Mouse (Mus musculus) liver, adult 2 months (tissue): Measurements from ENCODE around the gene Mta3. TPM values are rescaled to one million over a fixed set of nuclear protein-coding genes. Genes with fewer than 3 reads are reported as not detected.

Experiments
- DNase-seq: peaks from one replicate; pipeline ENCODE4 v3.0.0-alpha.2; 2011; ENCODE audit warnings: low read depth, low spot score; ENCODE audit errors: extremely low read depth
- H3K27ac ChIP-seq: fragments of 200-500 bp; replicated peaks from 2 replicates; pipeline ENCODE4 v1.5.1; 2012; ENCODE audit warnings: low read depth, mild to moderate bottlenecking, control low read depth, inconsistent platforms, low read length; ENCODE audit not compliant: insufficient read depth
- H3K27me3 ChIP-seq: fragments of 200-500 bp; 2 replicates; pipeline ENCODE4 v1.6.1; 2012; ENCODE audit warnings: mild to moderate bottlenecking, moderate library complexity, low read length, inconsistent platforms; ENCODE audit not compliant: control insufficient read depth, insufficient read depth
- H3K36me3 ChIP-seq: fragments of 200-500 bp; 2 replicates; pipeline ENCODE4 v1.6.1; 2012; ENCODE audit warnings: low read length, inconsistent platforms; ENCODE audit not compliant: control insufficient read depth, insufficient read depth
- H3K4me1 ChIP-seq: fragments of 200-500 bp; 2 replicates; pipeline ENCODE4 v1.6.1; 2011; ENCODE audit warnings: low read length; ENCODE audit not compliant: control insufficient read depth, insufficient read depth
- H3K4me3 ChIP-seq: fragments of 200-500 bp; 2 replicates; pipeline ENCODE4 v1.5.1; 2011; ENCODE audit warnings: low read depth, mild to moderate bottlenecking, control low read depth, low read length, moderate library complexity; ENCODE audit not compliant: insufficient read depth
- H3K79me2 ChIP-seq: fragments of 200-500 bp; 2 replicates; pipeline ENCODE4 v1.6.1; 2012; ENCODE audit warnings: inconsistent platforms, mild to moderate bottlenecking, low read length, moderate library complexity; ENCODE audit not compliant: control insufficient read depth, insufficient read depth
- H3K9ac ChIP-seq: fragments of 200-500 bp; 2 replicates; pipeline ENCODE4 v1.6.1; 2012; ENCODE audit warnings: low read depth, mild to moderate bottlenecking, control low read depth, inconsistent platforms, low read length
- CTCF ChIP-seq: fragments of 200-500 bp; IDR thresholded peaks from 2 replicates; pipeline ENCODE4 v1.5.1; 2011; ENCODE audit warnings: low read depth, low read length, control low read depth
- POLR2A ChIP-seq: fragments of 200-500 bp; IDR thresholded peaks from 2 replicates; pipeline ENCODE4 v1.6.1; 2011; ENCODE audit warnings: low read length, control low read depth; ENCODE audit not compliant: insufficient read depth; ENCODE audit errors: extremely low read depth
- WGBS: fragments of 180-500 bp; shearing (Covaris S2); methylation state at CpG from one replicate; pipeline ENCODE4 v1.1.7; 2018; 5-methylcytosine and 5-hydroxymethylcytosine counted together
- polyA plus RNA-seq: library from polyadenylated mRNA; depleted of rRNA; stranded (reverse); fragments of >200 nt; gene quantifications from 2 replicates; pipeline ENCODE4 v1.2.3, GENCODE M21; 2012
- total RNA-seq: library from RNA; depleted of rRNA; stranded (reverse); fragments of >200 nt; gene quantifications from 2 replicates; pipeline ENCODE4 v1.2.3, GENCODE M21; 2014

Gene Mta3
- total and polyA plus RNA-seq, 2 experiments: 11.3 to 16.0 TPM

DNA sequence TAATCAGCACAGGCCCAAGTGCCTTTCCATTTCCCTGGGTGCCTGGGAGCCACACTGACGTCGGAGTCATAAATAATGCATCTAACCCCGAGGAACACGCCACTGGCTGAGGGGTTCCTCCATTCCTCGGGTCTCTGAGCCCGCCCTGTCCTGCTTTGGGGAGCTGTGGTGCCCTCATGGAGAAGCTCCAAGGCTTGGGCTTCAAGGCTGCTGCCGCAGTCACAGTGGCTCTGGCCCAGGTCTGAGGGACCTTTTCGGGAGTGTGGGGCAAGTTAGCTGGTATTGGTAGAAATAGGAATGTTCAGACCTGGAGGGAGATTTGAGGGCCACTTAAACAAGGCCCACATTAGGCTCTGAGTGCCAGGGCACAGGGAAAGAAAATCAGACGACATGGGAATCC is 12.0 kb upstream of the Mta3 start:
- TF ChIP-seq CTCF (no peak), POLR2A (no peak)
- 86% methylated on average over 9 of the region's 9 CpGs for WGBS
- Histone ChIP-seq H3K4me1 (no peaks in the 10 kb centered on the region), H3K9ac (no peak overlapping the region), H3K79me2 (no peaks in the 10 kb centered on the region), H3K36me3 (no peaks in the 10 kb centered on the region), H3K27ac (no peak overlapping the region), H3K27me3 (no peaks in the 10 kb centered on the region), H3K4me3 (no peak overlapping the region)
- no peak for DNase-seq

DNA sequence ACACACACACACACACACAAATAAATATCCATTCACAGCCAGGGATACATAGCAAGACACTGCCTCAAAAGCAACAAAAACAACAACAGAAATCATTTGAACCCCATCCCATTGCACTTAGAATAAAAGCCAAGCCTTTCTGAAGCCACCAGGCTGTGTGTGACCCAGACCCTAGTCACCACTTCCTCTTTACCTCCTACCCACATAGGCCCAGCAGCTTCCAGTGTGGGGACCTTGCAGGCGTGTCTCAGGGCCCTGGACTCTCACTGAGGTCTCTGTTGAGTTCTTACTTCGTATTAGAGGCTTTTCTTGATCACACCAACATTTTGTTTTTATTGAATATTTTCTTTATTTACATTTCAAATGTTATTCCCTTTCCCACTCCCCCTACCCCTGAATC is 10.2 kb upstream of the Mta3 start:
- Histone ChIP-seq H3K36me3 (no peaks in the 10 kb centered on the region), H3K4me3 (no peak overlapping the region), H3K4me1 (no peaks in the 10 kb centered on the region), H3K79me2 (no peaks in the 10 kb centered on the region), H3K9ac (no peak overlapping the region), H3K27me3 (no peaks in the 10 kb centered on the region), H3K27ac (no peak overlapping the region)
- WGBS: 84% methylated on average over 2 of the region's 2 CpGs
- DNase-seq: no peak
- no peak for TF ChIP-seq POLR2A
- TF ChIP-seq CTCF: no peak

GRCm38 (mm10) chr17:83699062-83699724 is 6.8 kb upstream of the Mta3 start:
- Histone ChIP-seq H3K36me3 (no peaks in the 10 kb centered on the region), H3K27me3 (no peaks in the 10 kb centered on the region), H3K4me1 (no peaks in the 10 kb centered on the region), H3K27ac (no peak overlapping the region), H3K79me2 (no peaks in the 10 kb centered on the region), H3K4me3 (no peak overlapping the region), H3K9ac (no peak overlapping the region)
- 89% methylated on average over 8 of the region's 8 CpGs for whole genome bisulfite sequencing
- no peak for DNase-seq
- no peak for TF ChIP-seq POLR2A
- no peak for TF ChIP-seq CTCF

- H3K4me1 ChIP-seq: no peaks in the 10 kb centered on the region
- no peak overlapping the region for H3K9ac ChIP-seq
- H3K4me3 ChIP-seq: no peak overlapping the region
- no peak for DNase-seq
- H3K27me3 ChIP-seq: no peaks in the 10 kb centered on the region
- H3K27ac ChIP-seq: no peak overlapping the region
- H3K79me2 ChIP-seq: no peaks in the 10 kb centered on the region
- TF ChIP-seq CTCF (no peak), POLR2A (no peak)
- 86% methylated on average over 9 of the region's 9 CpGs for WGBS
- H3K36me3 ChIP-seq: no peaks in the 10 kb centered on the region
These were observed 5.8 kb upstream of the Mta3 start for GRCm38 (mm10) chr17:83700125-83700524.

GRCm38 (mm10) chr17:83704469-83704868 is 1.5 kb upstream of the Mta3 start:
- 64% methylated on average over 5 of the region's 5 CpGs for WGBS

GRCm38 (mm10) chr17:83705352-83706115 is 429 bp upstream of the Mta3 start:
- no peaks in the 10 kb centered on the region; the same call in 1 of the 2 replicates for H3K4me1 ChIP-seq
- TF ChIP-seq POLR2A (0 out of 2 replicates have a peak, but pooled peaks have one; percentile 15), CTCF (no peak)

More at GRCm38 (mm10) chr17:83704469-83704868, 1.5 kb upstream of the Mta3 start:
- DNase-seq: peak; percentile 65
- no peaks in the 10 kb centered on the region; the same call in 1 of the 2 replicates for H3K4me1 ChIP-seq
- peaks cover 7% of the 10 kb centered on the region; the same call in 1 of the 2 replicates for H3K79me2 ChIP-seq
- H3K27me3 ChIP-seq: no peaks in the 10 kb centered on the region
- no peak overlapping the region for H3K4me3 ChIP-seq
- H3K9ac ChIP-seq: no peak overlapping the region
- no peak overlapping the region for H3K27ac ChIP-seq
- TF ChIP-seq POLR2A (no peak), CTCF (no peak)
- no peaks in the 10 kb centered on the region for H3K36me3 ChIP-seq

More at GRCm38 (mm10) chr17:83705352-83706115, 429 bp upstream of the Mta3 start:
- Histone ChIP-seq H3K79me2 (peaks cover 7% of the 10 kb centered on the region; the same call in 1 of the 2 replicates), H3K9ac (peak overlapping the region; percentile 95), H3K4me3 (peak overlapping the region; percentile 94), H3K27ac (peak overlapping the region; percentile 14; the same call in 1 of the 2 replicates), H3K27me3 (no peaks in the 10 kb centered on the region), H3K36me3 (no peaks in the 10 kb centered on the region)
- DNase-seq: peak; percentile 39
- 9% methylated on average over 38 of the region's 38 CpGs for WGBS
